Comparison of ENCODE assay signal across 8 mouse cellular contexts in genomic region chr16:96795431-96795830, GRCm38 (mm10).
DNase-seq lines count a peak whose midpoint lies in the region; ATAC-seq and TF ChIP-seq lines count a peak whose summit lies in the region.

No protein-coding gene starts in this region.

- no peaks in the 10 kb centered on the region for H3K9me3 ChIP-seq in hindbrain, embryonic 11.5 days (ENCODE audit: control insufficient read depth, low read length)
- H3K9me3 ChIP-seq in hindbrain, embryonic 12.5 days (replicated peaks) = no peaks in the 10 kb centered on the region

- peak; percentile 48 for DNase-seq in hindbrain, embryonic 11.5 days (ENCODE audit: low spot score)
- DNase-seq in 416B (ENCODE audit: low read depth) = peak; percentile 47
- DNase-seq in R1 (ENCODE audit: low read depth, low spot score) = peak; percentile 40
- peak; percentile 52 for DNase-seq in embryo, embryonic 10 days (ENCODE audit: low spot score)
- peak; percentile 68 to 73 for DNase-seq in kidney, postnatal 25 days
- DNase-seq in right cerebral cortex, postnatal 4 days = no peak

- no peaks in the 10 kb centered on the region for H3K4me1 ChIP-seq in hindbrain, embryonic 11.5 days (replicated peaks; ENCODE audit: control insufficient read depth, insufficient read depth, low read length)
- no peaks in the 10 kb centered on the region for H3K4me1 ChIP-seq in hindbrain, embryonic 12.5 days
- no peaks in the 10 kb centered on the region for H3K4me1 ChIP-seq in small intestine, adult 2 months (ENCODE audit: control insufficient read depth, insufficient read depth, insufficient read length, low read length)

- no peak for ATAC-seq in hindbrain, embryonic 11.5 days (ENCODE audit: low FRiP score)
- no peak for ATAC-seq in hindbrain, embryonic 12.5 days (ENCODE audit: low FRiP score)

- H3K27me3 ChIP-seq in hindbrain, embryonic 11.5 days (ENCODE audit: control insufficient read depth, insufficient read depth, low read length) = no peaks in the 10 kb centered on the region
- no peaks in the 10 kb centered on the region for H3K27me3 ChIP-seq in hindbrain, embryonic 12.5 days
- no peaks in the 10 kb centered on the region for H3K27me3 ChIP-seq in small intestine, adult 2 months (ENCODE audit: control insufficient read depth, insufficient read depth, low read length)

- H3K27ac ChIP-seq in hindbrain, embryonic 11.5 days (ENCODE audit: low read depth, low read length) = no peak overlapping the region
- H3K27ac ChIP-seq in hindbrain, embryonic 12.5 days = no peak overlapping the region
- H3K27ac ChIP-seq in small intestine, adult 2 months (ENCODE audit: insufficient read depth, low read depth, low read length) = no peak overlapping the region

- WGBS in hindbrain, embryonic 11.5 days = 47% methylated on average over 2 of the region's 2 CpGs
- WGBS in hindbrain, embryonic 12.5 days = 44% methylated on average over 2 of the region's 2 CpGs
- WGBS in small intestine, adult 2 months = 13% methylated on average over 2 of the region's 2 CpGs

- no peak overlapping the region for H3K4me3 ChIP-seq in hindbrain, embryonic 11.5 days (ENCODE audit: low read depth, low read length)
- H3K4me3 ChIP-seq in hindbrain, embryonic 12.5 days = no peak overlapping the region
- no peak overlapping the region for H3K4me3 ChIP-seq in small intestine, adult 2 months (ENCODE audit: low read depth, low read length)

- no peak for TF ChIP-seq POLR2A in small intestine, adult 2 months (IDR thresholded peaks at IDR 0.05; ENCODE audit: low read depth, low read length)

- no peak overlapping the region for H3K9ac ChIP-seq in hindbrain, embryonic 11.5 days (ENCODE audit: low read depth, low read length)
- no peak overlapping the region for H3K9ac ChIP-seq in hindbrain, embryonic 12.5 days

- H3K36me3 ChIP-seq in hindbrain, embryonic 11.5 days (ENCODE audit: control insufficient read depth, insufficient read depth, low read length) = no peaks in the 10 kb centered on the region
- no peaks in the 10 kb centered on the region for H3K36me3 ChIP-seq in hindbrain, embryonic 12.5 days
- no peaks in the 10 kb centered on the region for H3K36me3 ChIP-seq in small intestine, adult 2 months (ENCODE audit: control insufficient read depth, insufficient read depth, low read length)

- H3K4me2 ChIP-seq in hindbrain, embryonic 11.5 days (replicated peaks; ENCODE audit: low read depth, low read length) = no peak overlapping the region
- no peak overlapping the region for H3K4me2 ChIP-seq in hindbrain, embryonic 12.5 days (replicated peaks)

- peak; percentile 29; the same call in 1 of the 2 replicates for TF ChIP-seq CTCF in small intestine, adult 2 months (IDR thresholded peaks at IDR 0.05; ENCODE audit: extremely low read depth, insufficient read length, insufficient replicate concordance, low read depth, low read length)
